Mouse (Mus musculus) midbrain, embryonic 14.5 days (tissue): Measurements from ENCODE around the gene Bcl2. TPM values are rescaled to one million over a fixed set of nuclear protein-coding genes. Genes with fewer than 3 reads are reported as not detected.

Source experiments
- ATAC-seq: fragments of 200-750 bp; cut with Nextera tagmentation; 2 replicates; pipeline ENCODE4 v1.8.0; 2017; ENCODE audit warnings: moderate number of reproducible peaks, moderate library complexity; ENCODE audit not compliant: low FRiP score, low TSS enrichment
- DNase-seq: peaks from one replicate; pipeline ENCODE4 v3.0.0-alpha.2; 2015
- H3K27ac ChIP-seq: fragments of 300-500 bp; sonication (generic); replicated peaks from 2 replicates; pipeline ENCODE4 v1.5.1; 2014; ENCODE audit warnings: mild to moderate bottlenecking, low read depth, low read length, moderate library complexity
- H3K27me3 ChIP-seq: fragments of 300-500 bp; sonication (generic); 2 replicates; pipeline ENCODE4 v1.6.1; 2014; ENCODE audit warnings: low read length, control low read depth, mixed read lengths; ENCODE audit not compliant: control insufficient read depth, insufficient read depth
- H3K36me3 ChIP-seq: fragments of 300-500 bp; sonication (generic); 2 replicates; pipeline ENCODE4 v1.6.1; 2014; ENCODE audit warnings: low read length, control low read depth; ENCODE audit not compliant: control insufficient read depth, insufficient read depth
- H3K4me1 ChIP-seq: fragments of 300-500 bp; sonication (generic); 2 replicates; pipeline ENCODE4 v1.6.1; 2014; ENCODE audit warnings: mild to moderate bottlenecking, antibody characterized with exemption, low read length, control low read depth; ENCODE audit not compliant: control insufficient read depth, insufficient read depth
- H3K4me2 ChIP-seq: fragments of 300-500 bp; sonication (generic); 2 replicates; pipeline ENCODE4 v1.6.1; 2014; ENCODE audit warnings: mild to moderate bottlenecking, low read length, moderate library complexity
- H3K4me3 ChIP-seq: fragments of 300-500 bp; sonication (generic); replicated peaks from 2 replicates; pipeline ENCODE4 v1.5.1; 2014; ENCODE audit warnings: low read depth, low read length
- H3K9ac ChIP-seq: fragments of 300-500 bp; sonication (generic); replicated peaks from 2 replicates; pipeline ENCODE4 v1.6.1; 2014; ENCODE audit warnings: mild to moderate bottlenecking, low read length, moderate library complexity
- H3K9me3 ChIP-seq: fragments of 300-500 bp; sonication (generic); 2 replicates; pipeline ENCODE4 v1.6.1; 2016; ENCODE audit warnings: low read length, control low read depth, mixed read lengths; ENCODE audit not compliant: control insufficient read depth
- WGBS: fragments of 180-500 bp; shearing (Covaris S2); extraction: QIAGEN DNeasy Blood & Tissue Kit; methylation state at CpG from one replicate; pipeline ENCODE4 v1.1.7; 2014; 5-methylcytosine and 5-hydroxymethylcytosine counted together
- polyA plus RNA-seq: library from polyadenylated mRNA; unstranded; fragments of >200 nt; fragmentation: Nextera tagmentation; extraction: Ambion mirVana; gene quantifications from 2 replicates; pipeline ENCODE4 v1.2.1, GENCODE M21; 2014

The Bcl2 gene
- polyA plus RNA-seq, 1 experiment from 2014 or later: 10.7 TPM

- Histone ChIP-seq H3K27ac (peak overlapping the region; percentile 22; the same call in 1 of the 2 replicates), H3K4me2 (no peak overlapping the region), H3K9me3 (no peaks in the 10 kb centered on the region), H3K36me3 (no peaks in the 10 kb centered on the region), H3K4me1 (peaks cover 15% of the 10 kb centered on the region; the same call in 1 of the 2 replicates), H3K4me3 (no peak overlapping the region), H3K27me3 (no peaks in the 10 kb centered on the region), H3K9ac (no peak overlapping the region)
- DNase-seq: peak; percentile 50
- WGBS: 55% methylated on average over 3 of the region's 3 CpGs
- ATAC-seq: peak; percentile 62; the same call in 1 of the 2 replicates
Observed at GRCm38 (mm10) chr1:106628718-106629469, 85.2 kb downstream of the Bcl2 start.

DNA sequence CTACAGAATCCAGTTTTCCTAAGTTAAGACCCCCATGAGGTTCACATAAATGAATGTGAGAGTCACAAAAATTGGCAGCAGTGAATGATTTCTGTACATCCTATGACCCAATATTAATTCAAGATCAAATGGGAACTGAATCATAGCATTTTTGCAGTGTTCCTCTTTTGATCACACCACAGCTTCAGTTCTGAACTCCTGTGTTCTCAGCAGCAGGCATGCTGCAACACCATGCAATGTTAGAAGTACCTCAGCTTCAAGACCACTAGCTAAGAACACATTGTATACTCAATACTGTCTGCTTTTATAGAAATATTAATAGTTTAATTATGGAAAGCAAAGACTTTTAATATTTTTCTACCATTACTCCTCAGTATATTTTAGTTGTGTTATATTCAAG is 85.8 kb downstream of the Bcl2 start:
- H3K27ac ChIP-seq: no peak overlapping the region
- no peaks in the 10 kb centered on the region for H3K9me3 ChIP-seq
- no peak overlapping the region for H3K9ac ChIP-seq
- DNase-seq (no peak), ATAC-seq (no peak)
- no peak overlapping the region for H3K4me3 ChIP-seq
- H3K27me3 ChIP-seq: no peaks in the 10 kb centered on the region
- H3K4me2 ChIP-seq: no peak overlapping the region
- no peaks in the 10 kb centered on the region for H3K36me3 ChIP-seq
- H3K4me1 ChIP-seq: peaks cover 15% of the 10 kb centered on the region; the same call in 1 of the 2 replicates

DNA sequence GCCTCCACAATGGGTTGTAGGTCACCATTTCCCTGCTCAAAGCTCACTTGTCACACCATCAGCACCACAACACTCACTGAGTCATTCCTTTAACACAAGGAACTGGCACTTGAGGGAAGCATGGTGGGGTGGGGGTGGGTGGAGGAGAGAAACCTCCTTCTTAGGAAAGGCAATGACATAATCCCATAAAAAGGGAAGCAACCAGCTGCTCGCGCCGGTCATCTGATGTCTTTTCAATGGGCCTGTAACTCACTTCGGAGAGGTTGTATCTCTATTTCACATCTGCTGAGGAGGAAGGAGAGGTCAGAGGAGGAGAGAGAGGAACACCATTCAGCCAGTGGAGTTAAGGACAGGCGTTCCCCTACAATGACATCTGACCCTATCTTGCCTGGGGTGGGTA is 86.8 kb downstream of the Bcl2 start:
- H3K27me3 ChIP-seq: no peaks in the 10 kb centered on the region
- no peak overlapping the region for H3K27ac ChIP-seq
- DNase-seq: no peak
- H3K4me2 ChIP-seq: no peak overlapping the region
- H3K36me3 ChIP-seq: no peaks in the 10 kb centered on the region
- no peaks in the 10 kb centered on the region for H3K9me3 ChIP-seq
- no peak overlapping the region for H3K9ac ChIP-seq
- no peak for ATAC-seq
- peaks cover 15% of the 10 kb centered on the region; the same call in 1 of the 2 replicates for H3K4me1 ChIP-seq
- no peak overlapping the region for H3K4me3 ChIP-seq
- 59% methylated on average over 5 of the region's 5 CpGs for WGBS

GRCm38 (mm10) chr1:106620174-106620931 is 93.7 kb downstream of the Bcl2 start:
- Histone ChIP-seq H3K36me3 (no peaks in the 10 kb centered on the region), H3K27me3 (no peaks in the 10 kb centered on the region), H3K27ac (no peak overlapping the region), H3K9ac (no peak overlapping the region), H3K4me2 (no peak overlapping the region), H3K4me3 (no peak overlapping the region), H3K9me3 (no peaks in the 10 kb centered on the region), H3K4me1 (no peaks in the 10 kb centered on the region)
- DNase-seq: no peak
- 73% methylated on average over 3 of the region's 3 CpGs for WGBS
- no peak for ATAC-seq

DNA sequence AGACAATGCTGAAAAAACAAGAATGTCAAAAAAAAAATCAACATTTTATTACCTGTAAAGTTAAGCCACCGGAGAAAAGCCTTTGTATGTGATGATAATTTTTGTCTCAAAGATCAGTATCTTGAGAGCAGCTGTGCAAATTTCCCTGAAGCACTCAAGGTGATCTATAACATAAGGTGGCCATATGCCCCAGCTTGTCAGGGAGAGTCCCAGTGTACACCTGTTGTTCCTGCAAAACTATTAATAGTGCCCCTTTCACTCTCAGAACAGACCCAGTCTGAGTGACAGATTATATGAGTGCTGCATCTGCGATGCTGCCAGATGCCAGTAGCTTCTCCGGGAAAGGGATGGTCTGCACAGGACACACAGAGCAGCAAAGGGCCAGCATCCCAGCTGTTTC is 95.3 kb downstream of the Bcl2 start:
- Histone ChIP-seq H3K4me3 (no peak overlapping the region), H3K4me2 (no peak overlapping the region), H3K4me1 (no peaks in the 10 kb centered on the region), H3K9me3 (no peaks in the 10 kb centered on the region), H3K27me3 (no peaks in the 10 kb centered on the region), H3K9ac (no peak overlapping the region), H3K36me3 (no peaks in the 10 kb centered on the region), H3K27ac (no peak overlapping the region)
- 87% methylated on average over 3 of the region's 3 CpGs for WGBS
- no peak for DNase-seq
- no peak for ATAC-seq

GRCm38 (mm10) chr1:106616955-106617354 is 97.1 kb downstream of the Bcl2 start:
- Histone ChIP-seq H3K4me1 (no peaks in the 10 kb centered on the region), H3K9ac (no peak overlapping the region), H3K36me3 (no peaks in the 10 kb centered on the region), H3K4me3 (no peak overlapping the region), H3K27me3 (no peaks in the 10 kb centered on the region), H3K9me3 (no peaks in the 10 kb centered on the region), H3K4me2 (no peak overlapping the region), H3K27ac (no peak overlapping the region)
- WGBS: 93% methylated on average over 5 of the region's 5 CpGs
- ATAC-seq (no peak), DNase-seq (no peak)

DNA sequence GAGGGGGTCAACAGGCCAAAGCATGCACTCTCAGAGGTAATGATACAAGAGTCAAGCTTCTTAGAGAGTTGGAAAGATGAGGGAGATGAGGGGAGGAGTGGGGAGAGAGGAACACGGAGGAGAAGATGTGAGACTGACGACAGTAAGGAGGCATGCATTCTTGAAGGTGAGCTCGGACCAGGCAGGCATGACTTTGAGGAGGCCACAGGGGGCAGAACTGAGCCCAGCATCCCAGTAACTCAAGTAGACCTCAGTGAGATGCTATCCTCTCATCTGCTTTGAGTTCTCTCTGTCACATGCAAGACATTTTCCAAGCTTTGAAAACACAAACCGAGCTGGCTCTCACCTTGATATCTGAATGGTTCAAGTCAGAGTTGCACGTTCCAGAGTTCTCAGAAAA is 100.7 kb downstream of the Bcl2 start:
- Histone ChIP-seq H3K27ac (no peak overlapping the region), H3K4me2 (no peak overlapping the region), H3K27me3 (no peaks in the 10 kb centered on the region), H3K4me3 (no peak overlapping the region), H3K36me3 (no peaks in the 10 kb centered on the region), H3K9me3 (no peaks in the 10 kb centered on the region), H3K9ac (no peak overlapping the region), H3K4me1 (no peaks in the 10 kb centered on the region)
- WGBS: 86% methylated on average over 5 of the region's 5 CpGs
- DNase-seq (no peak), ATAC-seq (no peak)

- no peaks in the 10 kb centered on the region for H3K27me3 ChIP-seq
- H3K4me2 ChIP-seq: no peak overlapping the region
- no peak overlapping the region for H3K27ac ChIP-seq
- 83% methylated on average over 8 of the region's 8 CpGs for WGBS
- ATAC-seq: no peak
- DNase-seq: no peak
- H3K4me1 ChIP-seq: no peaks in the 10 kb centered on the region
- H3K9ac ChIP-seq: no peak overlapping the region
- no peaks in the 10 kb centered on the region for H3K36me3 ChIP-seq
- H3K4me3 ChIP-seq: no peak overlapping the region
- no peaks in the 10 kb centered on the region for H3K9me3 ChIP-seq
Observed at GRCm38 (mm10) chr1:106612166-106613031, 101.7 kb downstream of the Bcl2 start.
